Mouse (Mus musculus) C2C12 (cell line): ENCODE results near the gene Xylt1.

Experiments used
- CEBPB ChIP-seq: IDR thresholded peaks from one replicate; pipeline ENCODE4 v1.6.1; 2011; ENCODE audit warnings: low read depth, mild to moderate bottlenecking, control low read depth, moderate library complexity
- CTCF ChIP-seq: IDR thresholded peaks from one replicate; pipeline ENCODE4 v1.5.1; 2011; ENCODE audit not compliant: control insufficient read depth, insufficient read depth, insufficient read length
- FOSL1 ChIP-seq: IDR thresholded peaks from one replicate; pipeline ENCODE4 v1.8.0; 2011; ENCODE audit warnings: mild to moderate bottlenecking, low read length; ENCODE audit not compliant: poor library complexity, insufficient read depth, severe bottlenecking
- MAX ChIP-seq: IDR thresholded peaks from one replicate; pipeline ENCODE4 v1.6.1; 2011; ENCODE audit warnings: mild to moderate bottlenecking, control low read depth
- MYOD1 ChIP-seq: IDR thresholded peaks from one replicate; pipeline ENCODE4 v1.6.1; 2011; ENCODE audit warnings: low read depth; ENCODE audit not compliant: control insufficient read depth, insufficient read length
- MYOG ChIP-seq: IDR thresholded peaks from one replicate; pipeline ENCODE4 v1.6.1; 2011; ENCODE audit not compliant: control insufficient read depth, insufficient read length; ENCODE audit errors: extremely low read depth
- USF1 ChIP-seq: IDR thresholded peaks from one replicate; pipeline ENCODE4 v1.6.1; 2011; ENCODE audit warnings: low read depth, mild to moderate bottlenecking, control low read depth, moderate library complexity

GRCm38 (mm10) chr7:117386376-117386775, 5.6 kb downstream of the Xylt1 start:
- no peak for TF ChIP-seq CTCF
- TF ChIP-seq MAX: no peak
- TF ChIP-seq USF1: no peak
- no peak for TF ChIP-seq MYOD1
- TF ChIP-seq CEBPB: no peak
- TF ChIP-seq MYOG: no peak
- no peak for TF ChIP-seq FOSL1
